Mouse (Mus musculus) thymus, adult 2 months (tissue): ENCODE measurements around the gene Ddx5.

Experiments used
- CTCF ChIP-seq: fragments of 200-500 bp; IDR thresholded peaks from 2 replicates; pipeline ENCODE4 v1.5.1; 2012; ENCODE audit warnings: mild to moderate bottlenecking, control low read depth, low read length, moderate library complexity, borderline replicate concordance; ENCODE audit not compliant: control insufficient read depth, poor library complexity, insufficient read depth; ENCODE audit errors: extremely low read depth
- POLR2A ChIP-seq: fragments of 200-500 bp; IDR thresholded peaks from 2 replicates; pipeline ENCODE4 v1.6.1; 2012; ENCODE audit warnings: mild to moderate bottlenecking, low read length, control low read depth, moderate library complexity; ENCODE audit not compliant: control insufficient read depth, poor library complexity, insufficient read depth; ENCODE audit errors: extremely low read depth

GRCm38 (mm10) chr11:106767516-106767915 lies 21.5 kb downstream of the Ddx5 start:
- TF ChIP-seq CTCF: no peak
- TF ChIP-seq POLR2A: no peak
